Mouse (Mus musculus): ENCODE results near the gene Nlrp3.

DNA sequence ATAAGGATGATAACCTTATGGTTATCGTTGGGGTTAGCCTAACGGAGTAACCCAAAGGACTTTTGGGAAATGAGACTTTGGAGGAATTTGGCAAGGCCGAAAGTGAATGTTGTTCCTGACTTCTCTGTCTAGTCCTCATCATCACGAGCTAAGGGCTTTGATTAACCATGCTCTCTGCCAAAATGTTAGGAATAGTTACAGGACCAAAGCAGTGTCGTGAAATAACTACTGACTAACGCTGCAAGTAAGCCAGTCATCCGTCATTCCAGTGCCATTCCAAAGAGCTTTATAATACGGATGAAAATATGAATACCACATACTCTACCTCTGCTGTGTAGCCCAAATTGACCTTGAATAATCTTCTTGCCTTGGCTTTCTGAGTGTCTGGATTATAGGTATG, 55.6 kb downstream of the Nlrp3 start:
- TF ChIP-seq CTCF (IDR thresholded peaks at IDR 0.05; ENCODE audit: low read depth): no peak
- TF ChIP-seq EP300 (IDR thresholded peaks at IDR 0.05; ENCODE audit: low read depth): no peak

Measured in heart, postnatal 0 days (tissue).